Mouse (Mus musculus) sigmoid colon, adult 10 weeks (tissue): ENCODE results near the gene Edem2. TPM values are rescaled to one million over a fixed set of nuclear protein-coding genes. Genes with fewer than 3 reads are reported as not detected.

ENCODE experiments used
- polyA plus RNA-seq: library from polyadenylated mRNA; stranded (reverse); fragments of 350-450 nt; fragmentation: Illumina TruSeq; extraction: RNeasy Lipid Tissue Mini Kit (QIAGEN cat#74804); gene quantifications from one replicate; pipeline ENCODE4 v1.2.3, GENCODE M21; 2014; ENCODE audit warnings: low read depth, low replicate concordance

The Edem2 gene
- 18.2 TPM for polyA plus RNA-seq

DNA sequence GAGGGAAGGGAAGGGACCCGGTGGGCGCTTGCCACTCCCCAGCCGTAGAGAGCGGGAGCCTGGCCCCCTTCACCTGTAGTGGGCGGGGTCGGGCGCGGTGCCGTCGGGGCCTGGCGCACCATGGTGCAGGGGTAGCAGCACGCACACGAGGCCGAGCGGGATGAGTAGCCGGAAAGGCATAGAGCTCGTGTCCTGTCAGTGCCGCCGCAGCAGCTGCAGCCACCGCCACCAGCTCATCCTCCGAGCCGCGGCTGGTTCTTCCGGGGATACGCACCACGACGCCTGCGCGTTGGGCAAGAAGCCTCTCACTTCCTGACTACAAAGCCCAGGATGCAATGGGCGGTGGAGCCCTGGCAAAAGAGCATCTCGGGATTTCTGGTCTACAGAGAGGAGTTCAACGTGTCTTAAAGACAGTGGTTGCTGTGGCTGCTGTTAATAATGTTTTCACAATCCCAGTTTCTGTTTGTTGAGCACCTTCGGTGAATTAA is at the start of gene Edem2:
Gene Edem2, minus strand, starts transcription at position 318 of the 488 bp plus-strand sequence.

DNA sequence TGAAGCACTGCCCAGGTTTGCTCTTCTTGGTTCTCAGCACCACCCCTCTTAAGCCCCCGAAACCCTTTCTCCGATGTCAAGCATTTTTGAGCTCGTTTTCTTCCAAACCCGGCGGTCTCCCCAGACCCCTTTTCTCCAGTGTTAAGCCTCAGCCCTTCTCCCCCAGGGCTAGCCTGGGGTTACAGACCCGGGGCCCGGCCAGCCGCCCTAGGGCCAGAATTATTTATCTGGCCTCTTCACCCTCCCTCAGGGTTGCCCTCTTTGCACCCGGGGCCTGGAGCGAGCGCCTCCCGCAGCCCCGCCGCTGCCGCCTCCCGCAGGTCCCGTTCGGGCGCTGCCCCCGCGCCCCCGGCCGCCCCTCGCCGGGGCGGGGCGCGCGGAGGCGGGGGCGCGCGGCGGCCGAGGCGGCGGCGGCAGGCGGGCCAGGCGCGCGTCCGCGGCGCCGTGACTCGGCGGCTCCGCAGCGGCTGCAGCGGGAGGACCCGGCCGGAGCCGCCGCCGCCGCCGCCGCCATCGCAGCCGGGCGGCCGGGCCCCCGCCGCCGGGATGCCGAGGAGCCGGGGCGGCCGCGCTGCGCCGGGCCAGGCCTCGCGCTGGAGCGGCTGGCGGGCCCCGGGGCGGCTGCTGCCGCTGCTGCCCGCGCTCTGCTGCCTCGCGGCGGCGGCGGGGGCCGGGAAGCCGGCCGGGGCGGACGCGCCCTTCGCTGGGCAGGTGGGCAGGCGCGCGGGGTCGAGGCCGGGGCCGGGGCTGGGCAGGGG is 45.8 kb upstream of the Edem2 start, which contains the start of gene Mmp24:
Gene Mmp24, plus strand, starts transcription at position 416 of the 758 bp plus-strand sequence.

DNA sequence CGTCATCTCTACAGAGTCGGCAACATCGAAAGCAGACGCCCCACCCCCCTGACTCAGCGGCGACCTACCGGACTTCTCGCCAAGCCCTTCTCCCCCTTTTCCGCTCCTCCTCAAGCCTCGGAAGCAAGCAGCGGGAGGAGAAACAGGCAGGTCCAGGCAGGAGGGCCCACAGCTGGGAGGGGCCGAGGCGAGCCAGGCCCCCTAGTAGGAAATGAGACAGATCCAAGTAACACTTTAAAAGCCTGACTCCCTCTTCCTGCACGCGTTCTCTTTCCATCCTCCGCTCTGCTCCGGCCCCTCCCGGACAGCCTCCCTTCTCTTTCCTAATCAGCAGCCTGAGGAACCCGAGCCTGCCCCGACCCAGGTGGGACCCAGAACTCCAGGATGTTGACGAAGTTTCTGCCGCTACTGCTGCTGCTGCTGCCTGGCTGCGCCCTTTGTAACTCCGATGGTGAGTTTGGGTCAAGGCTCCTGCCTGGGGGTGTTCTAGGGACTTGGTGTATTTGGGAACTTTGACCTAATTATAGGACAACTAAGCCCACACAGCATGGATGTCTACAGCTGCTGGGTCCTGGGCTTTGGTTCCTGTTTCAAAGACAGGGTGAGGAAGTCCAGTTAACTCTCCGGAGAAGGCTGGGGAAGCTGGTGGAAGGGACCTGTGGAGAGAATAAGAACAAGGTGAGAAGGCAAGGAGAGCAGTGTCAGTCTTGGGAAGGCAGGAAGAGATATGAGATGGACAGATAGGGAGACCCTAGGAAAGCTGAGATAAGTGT is 21.9 kb upstream of the Edem2 start, which contains the start of gene Procr:
Gene Procr, plus strand, starts transcription at position 104 of the 773 bp plus-strand sequence.

DNA sequence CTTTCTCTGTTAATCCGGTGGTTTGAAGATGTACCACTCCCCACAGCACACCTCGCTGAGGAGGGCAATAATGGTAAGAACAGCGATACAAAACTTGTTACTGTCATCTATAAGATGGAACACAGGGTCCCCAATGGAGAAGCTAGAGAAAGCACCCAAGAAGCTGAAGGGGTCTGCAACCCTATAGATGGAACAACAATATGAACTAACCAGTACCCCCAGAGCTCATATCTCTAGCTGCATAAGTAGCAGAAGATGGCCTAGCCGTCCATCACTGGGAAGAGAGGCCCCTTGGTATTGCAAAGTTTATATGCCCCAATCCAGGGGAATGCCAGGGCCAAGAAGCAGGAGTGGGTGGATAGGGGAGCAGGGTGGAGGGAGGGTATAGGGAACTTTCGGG is 6.5 kb upstream of the Edem2 start, which contains the start of gene Gm17581:
Gene Gm17581, minus strand, starts transcription at position 101 of the 400 bp plus-strand sequence.

DNA sequence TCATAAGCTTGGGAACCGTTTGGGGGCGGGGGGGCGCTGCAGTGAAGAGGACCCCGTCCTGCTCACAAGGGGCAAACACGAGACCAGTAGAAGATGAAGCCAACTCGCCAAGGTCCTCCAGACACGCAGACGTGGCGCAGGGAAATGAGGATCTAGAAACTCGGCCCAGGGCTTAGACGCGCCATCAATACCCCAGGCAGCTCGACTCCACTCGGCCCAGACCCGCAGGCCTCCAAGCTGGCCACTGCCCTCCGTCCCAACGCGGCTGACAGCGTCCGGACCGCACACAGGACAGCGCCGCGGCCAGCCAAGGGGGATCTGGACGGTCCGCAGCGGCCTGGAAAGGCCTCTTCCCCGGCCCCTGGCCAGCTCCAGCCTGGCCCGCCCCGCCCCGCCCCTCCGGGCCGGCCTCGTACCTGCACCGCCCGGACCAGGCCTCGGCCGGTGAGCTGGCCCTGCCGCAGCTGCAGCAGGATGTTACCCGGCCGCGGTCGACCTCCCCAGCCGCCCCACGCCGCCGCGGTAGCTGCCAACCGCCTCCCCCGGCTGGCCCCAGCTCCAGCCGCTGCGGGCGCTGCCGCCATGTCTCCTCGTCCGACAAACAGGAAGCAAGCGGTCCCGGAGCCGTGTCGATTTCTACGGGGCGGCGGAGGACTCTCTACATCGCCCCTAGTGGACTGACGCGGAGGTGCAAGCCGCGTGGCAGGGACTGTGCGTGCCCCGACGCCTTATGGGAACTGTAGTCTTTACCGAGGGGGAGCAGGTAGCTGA is 37.4 kb downstream of the Edem2 start, which contains the start of gene Trpc4ap:
Gene Trpc4ap, minus strand, starts transcription at position 662 of the 771 bp plus-strand sequence.

Other genes with a start within 250 kb of the Edem2 start
- 77.9 TPM for gene Acss2, start 211.5 kb downstream of the Edem2 start, polyA plus RNA-seq
- gene Ggt7, start 211.2 kb downstream of the Edem2 start, polyA plus RNA-seq, result 0.16 TPM
- 13.5 TPM for gene Gss, start 136.7 kb downstream of the Edem2 start, polyA plus RNA-seq
- gene Myh7b, start 118.3 kb downstream of the Edem2 start, polyA plus RNA-seq, result not detected
- 97.7 TPM for gene Trpc4ap, start 37.1 kb downstream of the Edem2 start, polyA plus RNA-seq
- not detected for gene Gm17581, start 6.4 kb upstream of the Edem2 start, polyA plus RNA-seq
- 8.5 TPM for gene Procr, start 21.6 kb upstream of the Edem2 start, polyA plus RNA-seq
- gene Mmp24, start 45.9 kb upstream of the Edem2 start, polyA plus RNA-seq, result not detected
- gene BC029722, start 90.0 kb upstream of the Edem2 start, polyA plus RNA-seq, result 9.9 TPM
- 19.9 TPM for gene Eif6, start 97.5 kb upstream of the Edem2 start, polyA plus RNA-seq
- gene Fam83c, start 105.4 kb upstream of the Edem2 start, polyA plus RNA-seq, result 5.2 TPM
- 40.9 TPM for gene Uqcc1, start 200.8 kb upstream of the Edem2 start, polyA plus RNA-seq
- not detected for gene Gm15557, start 211.3 kb upstream of the Edem2 start, polyA plus RNA-seq
- gene Gdf5, start 215.9 kb upstream of the Edem2 start, polyA plus RNA-seq, result not detected
- 1.5 TPM for gene Cep250, start 227.0 kb upstream of the Edem2 start, polyA plus RNA-seq